ENCODE assay signal across 7 mouse cellular contexts in genomic region chr1:20819771-20820605, GRCm38 (mm10). TPM values are rescaled to one million over a fixed set of nuclear protein-coding genes. Genes with fewer than 3 reads are reported as not detected.
A peak's percentile ranks its signal among the peaks of the same experiment; 100 is the strongest.
DNase-seq lines count a peak whose midpoint lies in the region; ATAC-seq lines count a peak whose summit lies in the region.

Gene Mcm3 (minus strand): TSS chr1:20820312.

- no peak within 1 kb of the TSS for H3K27ac ChIP-seq in intestine, embryonic 15.5 days
- peak within 1 kb of the TSS; percentile 93 for H3K27ac ChIP-seq in midbrain, embryonic 10.5 days (replicated peaks)

- H3K9me3 ChIP-seq in intestine, embryonic 15.5 days: no peaks in the 10 kb centered on the region
- no peaks in the 10 kb centered on the region for H3K9me3 ChIP-seq in midbrain, embryonic 10.5 days (replicated peaks)

- H3K27me3 ChIP-seq in intestine, embryonic 15.5 days (replicated peaks): no peaks in the 10 kb centered on the region
- no peaks in the 10 kb centered on the region for H3K27me3 ChIP-seq in midbrain, embryonic 10.5 days (ENCODE audit: low read depth, poor library complexity, severe bottlenecking)

- H3K9ac ChIP-seq in intestine, embryonic 15.5 days: peak within 1 kb of the TSS; percentile 78

- H3K4me3 ChIP-seq in intestine, embryonic 15.5 days (replicated peaks): peak within 1 kb of the TSS; percentile 92
- peak within 1 kb of the TSS; percentile 87 for H3K4me3 ChIP-seq in midbrain, embryonic 10.5 days

- peaks cover 14% of the 10 kb centered on the region for H3K36me3 ChIP-seq in intestine, embryonic 15.5 days
- peaks cover 36% of the 10 kb centered on the region for H3K36me3 ChIP-seq in midbrain, embryonic 10.5 days

- WGBS in intestine, embryonic 15.5 days: under 1% methylated on average over 52 of the region's 52 CpGs
- under 1% methylated on average over 50 of the region's 52 CpGs for WGBS in midbrain, embryonic 10.5 days

- peak; percentile 93 for DNase-seq in adrenal gland, adult 2 months
- peak; percentile 90 for DNase-seq in embryo, embryonic 11.5 days (ENCODE audit: low read depth, low spot score)
- DNase-seq in gastrocnemius, postnatal 36 days: peak; percentile 74 to 81
- DNase-seq in left cerebral cortex, postnatal 25 days (ENCODE audit: low spot score in 2 of 2): peak; percentile 88 to 98
- peak; percentile 94 for DNase-seq in midbrain, embryonic 10.5 days (ENCODE audit: low spot score)
- DNase-seq in right cerebral cortex, postnatal 4 days: peak; percentile 75

- peaks cover 9% of the 10 kb centered on the region; the same call in 1 of the 2 replicates for H3K4me1 ChIP-seq in intestine, embryonic 15.5 days (replicated peaks)
- H3K4me1 ChIP-seq in midbrain, embryonic 10.5 days: peaks cover 30% of the 10 kb centered on the region

- intact Hi-C loops in gastrocnemius, postnatal 36 days (cut with DNase I): loop anchor here (5.0 to 10.0 kb wide), 2 partner anchors 72 to 265 kb away; partner anchors contain the start of gene Paqr8
- intact Hi-C loops in left cerebral cortex, postnatal 25 days (cut with DNase I): loop anchor here (5.0 kb wide), 1 partner anchor 72 kb away; the partner anchor contains the start of gene Paqr8

- ATAC-seq in intestine, embryonic 15.5 days: peak; percentile 100

- H3K4me2 ChIP-seq in intestine, embryonic 15.5 days (replicated peaks): peak within 1 kb of the TSS; percentile 68

RNA-seq across cellular contexts. Expression of gene Mcm3, which starts in this region (rescaled TPM):
- 10 to 100 TPM; 12.6 to 13.6 TPM for total RNA-seq in adrenal gland, adult 2 months (2021)
- 4.7 and 6.7 TPM in 2 replicates for polyA plus RNA-seq in adrenal gland, adult 2 months (2012; rRNA removed)
- total RNA-seq in gastrocnemius, postnatal 36 days (2021): 1 to 10 TPM; 2.8 to 3.3 TPM
- 118 and 125 TPM in 2 replicates for polyA plus RNA-seq in intestine, embryonic 15.5 days (2015; fragmentation: Nextera tagmentation; extraction: Ambion mirVana)
- 1 to 10 TPM; 2.2 to 3.1 TPM for total RNA-seq in left cerebral cortex, postnatal 25 days (2021)
- polyA plus RNA-seq in midbrain, embryonic 10.5 days (2016; fragmentation: Nextera tagmentation; extraction: Ambion mirVana): 269 and 296 TPM in 2 replicates

Comparison
In these comparisons a context has a peak if more than half of its experiments do, and no peak if none do; other contexts are left out.
1. RNA of gene Mcm3 (polyA plus RNA-seq): 269 to 296 TPM in midbrain, embryonic 10.5 days and 118 to 125 TPM in intestine, embryonic 15.5 days; 4.7 to 6.7 TPM in adrenal gland, adult 2 months; every median in the first group is over 10 times any median in the second.
2. Peak in every context shown above with its lines, with median percentiles within 50 percentile points of each other: DNase-seq.